Mouse (Mus musculus): ENCODE data around the gene Cilp2. TPM values are rescaled to one million over a fixed set of nuclear protein-coding genes. Genes with fewer than 3 reads are reported as not detected.

Cilp2 gene
- not detected for polyA plus RNA-seq (2017; shearing (Covaris generic))

GRCm38 (mm10) chr8:69887289-69888243, at the start of gene Cilp2:
Gene Cilp2 (minus strand): TSS chr8:69887687.

GRCm38 (mm10) chr8:69902163-69903062, 14.9 kb upstream of the Cilp2 start, which contains the start of the genes Tssk6, Ndufa13 and Yjefn3:
Gene Tssk6 (plus strand): TSS chr8:69902184.
Gene Ndufa13 (minus strand): TSS chr8:69902558.
Gene Yjefn3 (minus strand): TSS chr8:69902712.

DNA sequence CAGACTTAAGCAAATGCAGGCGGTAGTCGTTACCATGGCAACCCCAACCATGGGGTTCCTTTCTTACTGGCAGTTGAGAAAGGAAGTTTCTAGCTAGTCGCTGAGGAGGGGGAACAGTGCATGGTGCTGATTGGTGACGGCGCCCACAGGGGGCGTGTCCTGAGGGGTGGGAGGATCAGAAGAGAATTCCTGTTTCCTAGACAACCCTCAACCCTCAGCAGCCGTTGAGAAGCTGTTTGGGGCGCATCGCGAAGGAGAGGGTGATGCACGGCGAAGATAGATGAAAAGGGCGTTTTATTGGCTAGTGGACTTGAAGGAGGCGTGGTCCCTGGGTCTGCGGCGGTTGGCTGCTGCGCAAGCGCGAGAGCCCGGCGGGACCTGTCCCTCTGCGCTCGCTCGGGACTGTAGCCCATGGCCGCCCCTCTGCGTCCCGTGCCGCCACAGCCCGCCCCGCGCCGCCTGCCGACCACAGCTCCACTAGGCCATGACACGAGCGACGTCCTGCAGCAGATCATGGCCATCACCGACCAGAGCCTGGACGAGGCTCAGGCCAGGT, 55.1 kb downstream of the Cilp2 start, which contains the start of gene Pbx4:
Gene Pbx4 (plus strand): TSS at position 194 of the 556 bp plus-strand sequence.

Other genes with a start within 250 kb of the Cilp2 start
- not detected for gene Zfp964, start 233.2 kb downstream of the Cilp2 start, polyA plus RNA-seq (2017; shearing (Covaris generic))
- gene Zfp869, start 177.0 kb downstream of the Cilp2 start, polyA plus RNA-seq (2017; shearing (Covaris generic)) = 100 TPM
- gene Zfp963, start 137.7 kb downstream of the Cilp2 start, polyA plus RNA-seq (2017; shearing (Covaris generic)) = 3.4 TPM
- not detected for gene Gm20422, start 112.8 kb downstream of the Cilp2 start, polyA plus RNA-seq (2017; shearing (Covaris generic))
- gene Atp13a1, start 96.5 kb downstream of the Cilp2 start, polyA plus RNA-seq (2017; shearing (Covaris generic)) = 83.2 TPM
- 17.8 TPM for gene Zfp866, start 96.5 kb downstream of the Cilp2 start, polyA plus RNA-seq (2017; shearing (Covaris generic))
- gene Gmip, start 79.0 kb downstream of the Cilp2 start, polyA plus RNA-seq (2017; shearing (Covaris generic)) = 130 TPM
- not detected for gene Lpar2, start 65.3 kb downstream of the Cilp2 start, polyA plus RNA-seq (2017; shearing (Covaris generic))
- 15.9 TPM for gene Pbx4, start 55.2 kb downstream of the Cilp2 start, polyA plus RNA-seq (2017; shearing (Covaris generic))
- gene Tssk6, start 14.5 kb upstream of the Cilp2 start, polyA plus RNA-seq (2017; shearing (Covaris generic)) = 1.4 TPM
- gene Ndufa13, start 14.9 kb upstream of the Cilp2 start, polyA plus RNA-seq (2017; shearing (Covaris generic)) = 112 TPM
- gene Yjefn3, start 15.0 kb upstream of the Cilp2 start, polyA plus RNA-seq (2017; shearing (Covaris generic)) = not detected
- 133 TPM for gene Gatad2a, start 108.7 kb upstream of the Cilp2 start, polyA plus RNA-seq (2017; shearing (Covaris generic))
- gene Mau2, start 155.0 kb upstream of the Cilp2 start, polyA plus RNA-seq (2017; shearing (Covaris generic)) = 109 TPM
- 49.0 TPM for gene Sugp1, start 155.1 kb upstream of the Cilp2 start, polyA plus RNA-seq (2017; shearing (Covaris generic))
- gene Tm6sf2, start 185.2 kb upstream of the Cilp2 start, polyA plus RNA-seq (2017; shearing (Covaris generic)) = not detected
- not detected for gene Hapln4, start 195.8 kb upstream of the Cilp2 start, polyA plus RNA-seq (2017; shearing (Covaris generic))
- gene Ncan, start 233.2 kb upstream of the Cilp2 start, polyA plus RNA-seq (2017; shearing (Covaris generic)) = not detected
- gene Nr2c2ap, start 243.6 kb upstream of the Cilp2 start, polyA plus RNA-seq (2017; shearing (Covaris generic)) = 35.4 TPM